Mouse (Mus musculus): ENCODE data around the gene Rprd2.
"Not testable (repeated sequence)": the region's sequence is repeated elsewhere in the genome, so short reads cannot be mapped to it uniquely, and the experiment has no call there.

Gene Rprd2

DNA sequence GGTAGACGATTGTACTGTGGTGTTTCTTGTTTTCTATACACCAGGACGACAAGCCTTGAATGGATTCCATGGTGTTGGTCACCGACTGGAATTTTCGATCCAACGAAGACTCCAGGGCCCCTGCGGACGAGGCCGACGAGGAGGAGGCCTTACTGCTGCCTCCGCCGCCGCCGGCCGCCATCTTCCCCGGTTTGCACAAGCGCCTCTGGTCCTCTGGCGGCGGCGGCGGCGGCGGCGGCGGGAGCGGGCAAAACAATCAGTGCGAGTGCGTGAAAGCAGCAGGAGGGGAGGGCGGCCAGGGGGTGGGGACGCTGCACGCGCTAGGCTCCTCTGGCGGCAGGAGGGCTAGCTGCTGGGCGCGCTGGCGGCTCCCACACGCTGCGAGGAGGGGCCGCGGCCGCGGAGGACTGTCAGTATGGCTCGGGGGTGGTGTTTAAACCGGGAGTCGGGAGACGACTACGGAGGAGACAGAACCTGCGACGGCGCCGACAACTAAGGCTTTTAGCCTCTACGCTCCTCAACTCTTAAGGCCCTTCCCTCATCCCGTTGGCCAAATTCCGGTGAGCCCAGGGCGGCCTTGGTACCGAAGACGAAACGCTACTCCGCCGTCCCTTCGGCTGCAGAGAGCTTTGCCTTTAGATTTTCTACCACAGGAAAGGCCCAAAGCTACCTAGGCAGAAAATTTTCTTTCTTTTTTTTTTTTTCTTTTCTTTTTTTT lies at the start of gene Rprd2:
TSS of gene Rprd2 (minus strand) at position 293 of the 718 bp plus-strand sequence.
- peak; percentile 98 for DNase-seq

DNA sequence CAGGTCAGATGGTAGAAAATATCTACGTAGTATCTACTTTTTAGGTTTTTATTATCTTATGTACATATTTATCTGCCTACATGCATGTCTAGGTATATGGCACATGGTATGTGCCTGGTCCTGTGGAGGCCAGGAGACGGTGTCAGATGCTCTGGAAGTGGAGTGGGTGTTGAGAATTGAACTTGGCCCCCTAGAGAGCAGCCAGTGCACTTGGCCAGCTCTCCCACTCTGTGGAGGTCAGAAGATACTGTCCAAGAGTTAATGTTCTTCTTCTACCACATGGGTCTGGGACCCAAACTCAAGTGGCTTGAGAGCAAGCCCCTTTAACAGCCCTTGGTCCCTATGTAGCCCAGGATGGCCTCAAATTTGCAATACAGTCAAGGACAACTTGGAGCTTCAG lies 48.7 kb upstream of the Rprd2 start:
- DNase-seq: no peak

DNA sequence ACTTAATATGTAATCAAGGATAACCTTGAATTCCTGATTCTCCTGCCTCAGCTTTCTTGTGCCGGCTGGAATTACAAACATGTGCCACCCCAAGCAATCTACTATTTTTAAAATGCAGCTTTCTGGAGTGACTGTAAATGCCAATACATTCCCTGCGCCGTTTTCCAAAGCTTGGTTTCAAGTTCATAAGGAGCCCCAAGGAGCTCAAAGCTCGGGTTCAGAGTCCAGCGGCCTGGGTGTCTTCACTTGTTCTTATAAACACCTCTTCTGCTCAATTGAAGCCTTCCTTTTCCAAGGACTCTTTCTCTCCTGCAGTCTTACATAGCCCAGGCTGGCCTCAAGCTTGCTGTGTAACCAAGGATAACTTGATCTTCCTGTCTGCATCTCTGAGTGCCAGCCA lies 47.4 kb upstream of the Rprd2 start:
- DNase-seq: no peak

DNA sequence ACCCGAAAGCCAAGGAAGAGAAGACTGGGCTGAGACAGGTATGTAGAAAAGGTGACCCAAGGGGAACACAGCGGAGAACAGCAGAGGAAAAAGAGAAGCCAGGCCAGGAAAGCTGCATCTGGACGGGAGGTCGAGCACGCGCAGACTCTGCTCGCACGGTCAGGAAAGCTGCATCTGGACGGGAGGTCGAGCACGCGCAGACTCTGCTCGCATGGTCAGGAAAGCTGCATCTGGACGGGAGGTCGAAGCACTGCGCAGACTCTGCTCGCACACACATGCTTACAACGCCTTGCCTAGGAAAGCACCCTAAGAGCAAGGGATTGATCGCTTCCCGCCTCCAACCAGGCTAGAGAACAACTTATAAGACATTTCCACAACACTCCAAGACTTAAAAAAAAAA lies 46.9 kb upstream of the Rprd2 start:
- DNase-seq: no peak

DNA sequence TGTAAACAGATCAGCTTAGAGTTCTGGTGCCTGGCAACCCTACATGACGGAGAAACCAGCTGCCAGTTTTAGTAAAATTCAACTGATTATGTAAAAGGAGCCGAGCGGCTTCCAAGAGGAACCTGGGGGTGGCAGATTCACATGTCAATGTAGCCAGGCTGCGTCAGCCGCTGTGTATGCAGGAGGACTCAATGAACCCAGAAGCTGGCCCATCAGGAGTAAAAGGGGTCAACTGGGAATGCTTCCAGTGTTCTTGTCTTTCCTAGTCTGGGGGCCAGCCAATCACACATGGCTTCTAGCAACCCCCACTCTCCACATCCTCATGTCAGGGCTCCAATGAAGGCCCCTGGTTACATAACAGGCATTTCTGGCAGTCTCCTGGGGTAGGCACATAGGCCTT lies 46.4 kb upstream of the Rprd2 start:
- DNase-seq: peak; percentile 99

DNA sequence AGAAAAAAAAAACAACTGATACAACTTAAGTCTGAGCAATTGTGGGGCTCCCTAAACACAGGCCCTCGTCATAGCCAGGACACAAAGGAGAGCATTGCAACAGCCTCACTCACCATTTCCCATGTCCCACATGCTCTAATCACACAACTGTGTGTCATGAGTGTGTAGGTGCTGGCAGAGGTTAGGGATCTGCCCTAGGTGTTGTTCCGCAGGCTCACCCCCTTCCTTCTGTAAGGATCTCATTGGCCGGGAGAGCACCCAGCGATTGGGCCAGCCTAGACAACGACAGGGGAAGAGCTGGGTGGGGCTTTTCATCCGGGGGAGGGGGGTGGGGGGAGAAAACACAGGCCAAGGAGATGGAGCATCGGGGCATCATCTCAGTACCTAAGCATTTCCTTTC lies 44.9 kb upstream of the Rprd2 start:
- peak; percentile 93 for DNase-seq

DNA sequence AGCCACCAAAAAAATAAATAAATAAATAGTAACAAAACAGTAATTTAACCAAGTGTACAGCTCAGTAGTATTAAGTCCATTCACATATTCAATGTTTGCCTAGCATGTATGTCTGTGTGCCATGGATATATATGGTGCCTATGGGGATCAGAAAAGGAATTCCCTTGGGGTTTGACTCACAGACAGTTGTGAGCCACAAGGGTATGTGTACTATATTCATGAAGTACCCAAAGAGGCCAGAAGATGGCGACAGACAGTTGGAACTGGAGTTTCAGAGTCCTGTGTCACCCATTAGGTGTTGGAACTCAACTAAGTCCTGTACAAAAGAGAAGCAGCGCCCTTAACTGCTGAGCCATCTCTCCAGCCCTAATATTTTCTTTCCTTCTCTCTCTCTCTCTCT lies 43.1 kb upstream of the Rprd2 start:
- peak; percentile 96 for DNase-seq

DNA sequence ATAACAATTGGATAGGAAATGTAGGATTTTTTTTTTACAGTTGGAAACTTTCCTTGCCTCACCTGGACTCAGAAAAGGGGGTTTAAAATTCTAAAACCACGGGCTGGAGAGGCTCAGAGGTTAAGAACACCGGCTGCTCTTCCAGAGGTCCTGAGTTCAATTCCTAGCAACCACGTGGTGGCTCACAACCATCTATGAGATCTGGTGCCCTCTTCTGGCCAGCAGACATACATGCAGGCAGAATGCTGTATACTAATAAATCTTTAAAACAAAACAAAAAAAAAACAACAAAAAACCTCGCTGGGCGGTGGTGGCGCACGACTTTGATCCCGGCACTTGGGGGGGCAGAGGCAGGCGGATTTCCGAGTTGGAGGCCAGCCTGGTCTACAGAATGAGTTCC lies 42.6 kb upstream of the Rprd2 start:
- no peak for DNase-seq

DNA sequence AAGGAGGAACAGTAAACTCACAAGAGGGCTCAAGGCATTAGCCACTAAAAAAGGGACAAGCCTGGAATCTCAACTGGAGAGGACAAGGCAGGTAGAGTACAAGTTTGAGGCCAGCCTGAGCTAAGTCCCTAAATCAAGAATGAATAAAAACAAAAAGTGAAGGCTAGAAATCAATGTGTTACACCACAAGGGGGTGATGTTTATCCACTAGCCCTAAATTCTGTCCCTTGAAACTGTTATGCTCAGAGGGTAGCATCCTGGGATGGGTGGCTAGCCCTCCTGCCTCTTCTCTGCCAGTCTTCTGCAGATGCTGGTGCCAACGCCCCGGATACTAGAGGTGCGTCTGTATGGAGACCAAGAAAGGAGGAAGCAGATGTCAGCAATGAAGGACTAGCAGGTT lies 41.7 kb upstream of the Rprd2 start:
- DNase-seq: peak; percentile 87

DNA sequence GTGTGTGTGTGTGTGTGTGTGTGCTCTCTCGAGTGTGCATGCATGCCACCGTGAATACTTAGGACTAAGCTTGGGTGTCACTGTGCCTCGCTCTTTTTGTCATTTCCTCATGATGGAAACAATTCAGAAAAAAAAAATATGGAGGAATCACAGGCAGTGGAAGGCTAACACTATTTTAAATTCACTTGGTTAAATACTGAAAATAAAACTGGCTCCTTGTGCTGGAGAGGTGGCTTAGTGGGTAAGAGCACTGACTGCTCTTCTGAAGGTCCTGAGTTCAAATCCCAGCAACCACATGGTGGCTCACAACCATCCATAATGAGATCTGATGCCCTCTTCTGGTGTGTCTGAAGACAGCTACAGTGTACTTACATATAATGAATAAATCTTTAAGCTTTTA lies 39.6 kb upstream of the Rprd2 start:
- not testable (repeated sequence) for DNase-seq

DNA sequence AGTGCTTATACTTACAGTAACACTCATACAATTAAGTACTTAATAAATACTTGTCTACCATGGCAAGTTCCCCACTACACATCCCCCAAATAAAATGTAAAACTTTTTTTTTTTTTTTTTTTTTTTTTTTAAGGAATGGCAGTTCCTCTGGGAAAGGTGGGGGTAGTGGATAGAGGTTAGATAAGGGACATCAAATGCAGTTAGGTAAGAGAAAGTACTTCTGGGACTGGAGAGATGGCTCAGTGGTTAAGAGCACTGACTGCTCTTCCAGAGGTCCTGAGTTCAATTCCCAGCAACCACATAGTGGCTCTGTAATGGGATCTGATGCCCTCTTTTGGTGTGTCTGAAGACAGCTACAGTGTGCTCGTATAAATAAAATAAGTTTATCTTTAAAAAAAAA lies 38.4 kb upstream of the Rprd2 start:
- DNase-seq: not testable (repeated sequence)

DNA sequence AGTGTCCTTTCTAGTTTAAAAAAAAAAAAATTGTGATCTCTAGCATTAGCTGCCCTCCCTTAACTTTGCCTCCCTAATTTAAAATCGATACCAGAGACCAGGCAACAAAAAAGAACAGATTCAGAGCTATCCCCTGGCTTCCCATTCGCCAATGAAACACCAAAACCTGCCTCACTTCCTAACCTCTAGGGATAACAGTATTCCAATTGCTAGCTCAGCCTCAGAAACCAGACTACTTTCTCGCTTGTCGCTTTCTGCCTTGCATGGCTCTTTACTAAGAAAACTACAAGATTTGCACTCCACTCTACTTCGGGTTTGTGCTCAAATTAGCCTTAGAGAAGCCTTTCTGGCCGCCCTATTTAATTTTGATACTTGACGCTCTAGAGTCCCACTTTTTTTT lies 37.5 kb upstream of the Rprd2 start:
- no peak for DNase-seq

DNA sequence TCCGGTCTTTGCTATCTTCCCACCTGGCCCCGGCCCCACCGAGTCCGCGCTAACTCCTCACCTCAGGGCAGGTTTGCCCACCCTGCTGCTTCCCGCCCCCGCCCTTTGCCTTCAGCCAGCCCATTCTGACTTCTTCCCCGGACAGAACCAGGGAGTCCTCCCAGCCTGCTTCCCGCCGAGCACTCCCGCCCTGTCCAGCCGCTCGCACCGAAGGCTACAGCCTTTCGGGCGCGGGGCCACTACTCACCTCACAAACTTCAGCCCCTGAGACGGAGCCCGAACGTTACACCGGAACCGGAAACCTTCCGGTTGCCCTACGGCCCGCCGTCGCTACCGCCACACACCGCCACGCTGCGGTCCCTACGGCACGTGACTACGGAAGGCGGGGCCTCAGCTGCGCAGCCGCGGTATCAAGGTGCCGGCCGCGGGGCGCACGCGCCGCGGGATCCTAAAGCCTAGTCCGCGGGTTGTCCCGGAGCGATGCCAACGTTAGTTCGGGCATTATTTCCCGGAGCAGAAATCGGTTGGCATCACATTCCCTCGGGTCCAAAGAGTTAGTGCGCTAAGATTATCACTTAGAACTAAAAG lies 36.9 kb upstream of the Rprd2 start, which contains the start of gene Prpf3:
TSS of gene Prpf3 (minus strand) at position 384 of the 588 bp plus-strand sequence.
- peak; percentile 100 for DNase-seq

DNA sequence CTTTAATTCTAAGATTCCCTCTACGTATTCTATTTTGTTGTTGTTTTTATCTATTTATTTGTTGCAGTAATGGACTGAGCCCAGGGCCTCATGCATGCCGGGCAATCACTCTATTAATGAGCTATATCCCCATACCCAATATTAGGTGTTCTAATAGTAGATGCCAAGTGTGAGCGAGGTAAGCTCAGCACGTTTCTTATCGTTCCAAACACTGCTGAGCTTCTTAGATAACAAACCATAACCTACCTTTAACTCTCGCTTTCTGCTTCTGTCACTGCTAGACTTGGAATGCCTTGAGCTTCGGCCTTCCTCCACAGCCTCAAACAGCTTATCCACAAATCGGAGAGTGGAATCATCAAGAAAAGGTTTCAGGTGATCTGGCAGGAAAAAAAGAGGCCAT lies 32.7 kb upstream of the Rprd2 start:
- DNase-seq: peak; percentile 54

DNA sequence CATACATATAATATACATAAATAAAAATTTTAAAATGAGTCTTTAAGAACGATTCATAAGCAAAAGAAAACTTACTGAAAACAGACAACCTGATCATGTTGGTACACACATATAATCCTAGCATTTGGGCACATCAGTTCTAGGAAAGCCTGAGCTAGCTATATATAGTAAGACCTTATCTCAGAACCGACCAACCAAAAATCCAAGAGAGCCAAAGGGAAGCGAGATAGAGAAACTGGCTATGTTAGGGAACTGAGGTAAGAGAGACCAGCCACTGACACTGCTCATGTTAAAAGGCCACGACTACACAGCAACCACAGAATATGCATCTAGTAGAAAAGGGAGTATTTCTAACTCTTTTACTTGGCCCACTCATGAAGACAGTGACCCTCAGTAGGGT lies 31.9 kb upstream of the Rprd2 start:
- peak; percentile 68 for DNase-seq

DNA sequence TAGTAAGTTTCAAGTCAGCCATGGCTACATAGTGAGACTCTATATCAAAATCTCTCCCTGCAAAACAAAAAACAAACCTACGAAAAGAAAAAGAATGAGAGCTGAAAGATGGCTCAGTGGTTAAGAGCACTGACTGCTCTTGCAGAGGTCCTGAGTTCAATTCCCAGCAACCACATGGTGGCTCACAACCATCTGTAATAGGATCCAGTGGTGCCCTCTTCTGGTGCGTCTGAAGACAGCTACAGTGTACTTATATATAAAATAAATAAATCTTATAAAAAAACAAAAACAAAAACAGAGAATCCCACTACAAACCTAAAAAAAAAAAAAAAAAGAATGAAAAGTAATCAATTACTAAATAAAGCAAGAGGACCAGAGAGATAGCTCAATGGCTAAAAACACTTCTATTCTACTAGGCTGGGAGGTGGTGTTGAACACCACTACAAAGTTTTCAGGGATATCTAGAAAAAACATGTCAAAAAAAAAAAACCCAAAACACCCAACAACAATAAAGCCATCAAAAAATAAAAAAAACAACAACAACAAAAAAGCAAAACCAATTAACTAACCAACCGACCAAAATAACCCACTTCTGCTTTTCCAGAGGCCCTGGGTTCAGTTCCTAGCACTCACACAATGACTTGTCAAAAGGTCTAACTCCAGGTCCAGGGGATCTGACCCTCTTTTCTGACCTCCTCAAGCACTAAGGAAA lies 24.0 kb upstream of the Rprd2 start:
- DNase-seq: peak; percentile 67

DNA sequence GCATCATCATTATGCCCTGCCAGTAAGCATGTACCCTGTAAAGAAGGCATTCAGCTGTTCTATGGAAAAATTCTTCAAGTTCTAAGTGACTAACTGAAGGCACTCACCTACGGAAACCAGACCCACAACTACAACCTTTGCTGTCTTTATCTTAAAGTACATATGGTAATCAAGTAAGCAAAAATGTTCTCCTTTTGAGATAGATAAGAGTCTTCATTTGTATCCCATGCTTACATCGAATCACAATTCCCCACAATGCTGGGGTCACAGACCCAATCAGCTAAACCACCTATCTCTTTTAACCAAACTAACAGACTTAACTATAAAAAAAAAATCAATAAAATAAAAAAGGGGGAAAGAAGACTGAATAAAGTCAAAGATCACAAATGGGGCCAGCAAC lies 20.6 kb upstream of the Rprd2 start:
- peak; percentile 17 for DNase-seq

DNA sequence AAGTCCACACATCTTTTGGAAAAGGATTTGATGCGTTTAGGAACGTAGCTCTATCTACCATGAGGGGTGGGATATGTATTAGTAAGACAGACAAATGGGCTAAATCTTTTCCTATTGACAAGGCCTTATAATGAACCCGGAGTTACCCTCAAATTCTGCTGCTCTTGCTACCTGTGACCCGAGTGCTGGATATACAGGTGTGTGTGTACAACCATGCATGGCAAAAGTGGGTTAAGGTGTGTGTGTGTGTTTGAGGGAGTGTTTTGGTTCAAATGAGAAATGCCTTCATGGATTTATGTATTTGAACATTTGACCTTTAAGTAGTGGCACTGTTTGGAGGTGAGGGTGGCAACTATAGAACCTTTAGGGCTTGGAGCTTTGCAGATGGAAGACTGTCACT lies 10.4 kb upstream of the Rprd2 start:
- DNase-seq: peak; percentile 37

DNA sequence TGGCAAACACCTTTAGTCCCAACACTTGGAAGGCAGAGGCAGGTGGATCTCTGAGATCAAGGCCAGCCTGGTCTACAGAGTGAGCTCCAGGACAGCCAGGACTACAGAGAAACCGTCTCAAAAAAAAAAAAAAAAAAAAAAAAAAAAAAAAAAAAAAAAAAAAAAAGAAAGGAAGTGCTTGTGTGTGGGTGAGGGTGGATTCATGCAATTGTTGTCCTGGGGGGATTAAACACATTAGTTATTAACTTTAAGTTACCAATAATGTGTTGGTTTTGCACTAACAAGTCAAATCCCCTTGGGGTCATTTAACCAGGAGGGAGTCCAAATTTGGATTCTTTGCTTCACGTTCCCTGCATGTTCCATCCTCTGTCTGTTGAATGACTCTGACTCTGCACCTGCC lies 7.6 kb upstream of the Rprd2 start:
- peak; percentile 23 for DNase-seq

DNA sequence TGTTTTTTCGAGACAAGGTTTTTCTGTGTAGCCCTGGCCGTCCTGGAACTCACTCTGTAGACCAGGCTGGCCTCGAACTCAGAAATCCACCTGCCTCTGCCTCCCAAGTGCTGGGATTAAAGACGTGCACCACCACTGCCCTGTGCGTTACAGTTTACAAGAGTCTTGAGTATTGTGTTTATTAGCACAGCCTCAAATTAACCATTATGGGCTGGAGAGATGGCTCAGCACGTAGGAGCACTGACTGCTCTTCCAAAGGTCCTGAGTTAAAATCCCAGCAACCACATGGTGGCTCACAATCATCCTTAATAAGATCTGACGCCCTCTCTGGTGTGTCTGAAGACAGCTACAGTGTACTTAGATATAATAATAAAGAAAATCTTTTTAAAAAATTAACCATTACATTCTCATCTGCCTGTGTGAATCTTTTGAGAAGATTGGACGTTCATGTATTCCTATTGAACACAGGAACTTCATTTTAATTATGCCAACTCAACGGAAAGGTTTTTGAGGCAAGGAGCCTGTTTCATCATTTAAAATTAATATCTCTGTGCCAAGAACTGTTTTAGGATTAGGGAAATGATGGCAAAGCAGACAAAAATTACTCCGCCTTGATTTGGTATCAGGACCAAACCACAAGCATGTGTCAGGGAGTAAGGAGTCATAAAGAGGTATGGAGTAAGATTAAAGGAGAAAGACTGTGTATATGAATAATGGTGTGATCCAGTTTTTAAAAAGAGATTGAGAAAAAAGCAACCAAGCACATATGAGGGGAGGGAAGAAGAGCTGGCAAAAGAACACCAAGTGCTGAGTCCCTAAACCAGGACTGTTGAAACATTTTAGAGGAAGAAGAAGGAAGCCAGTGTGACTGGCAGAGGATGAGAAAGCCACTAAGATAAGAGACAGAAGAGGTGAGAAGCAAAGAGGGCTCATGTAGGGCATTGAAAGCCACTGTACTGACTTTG lies 1.7 kb upstream of the Rprd2 start:
- DNase-seq: peak; percentile 87

DNA sequence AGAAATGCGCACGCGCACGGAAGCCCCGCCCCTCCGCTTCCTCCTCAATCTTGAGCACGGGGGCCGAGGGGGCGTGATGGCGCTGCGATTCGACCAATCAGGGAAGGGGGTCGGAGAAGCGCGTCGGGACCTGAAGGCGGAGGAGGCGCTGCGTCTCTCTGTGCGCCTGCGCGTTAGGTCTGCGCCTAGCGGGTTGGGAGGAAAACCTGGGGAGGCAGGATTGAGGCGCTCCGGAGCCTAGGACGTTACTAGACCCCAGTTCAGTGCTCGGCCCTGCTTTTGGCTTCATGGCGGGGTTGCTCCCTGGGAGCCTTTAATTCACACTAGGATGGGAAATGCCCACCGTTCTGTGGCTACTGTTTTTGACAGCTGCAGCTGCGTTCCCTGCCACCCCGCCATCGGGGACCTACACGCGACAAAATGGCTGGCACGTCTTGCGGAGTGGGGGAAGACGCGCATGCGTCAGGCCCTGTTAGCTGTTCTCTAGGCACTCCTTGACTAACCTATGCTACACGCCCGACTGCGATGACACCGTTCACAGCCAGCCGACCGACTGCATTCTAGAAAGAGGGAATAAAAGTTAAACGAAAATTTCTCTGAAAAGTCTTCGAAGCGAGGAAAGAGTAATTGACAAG lies 805 bp upstream of the Rprd2 start:
- peak; percentile 100 for DNase-seq

DNA sequence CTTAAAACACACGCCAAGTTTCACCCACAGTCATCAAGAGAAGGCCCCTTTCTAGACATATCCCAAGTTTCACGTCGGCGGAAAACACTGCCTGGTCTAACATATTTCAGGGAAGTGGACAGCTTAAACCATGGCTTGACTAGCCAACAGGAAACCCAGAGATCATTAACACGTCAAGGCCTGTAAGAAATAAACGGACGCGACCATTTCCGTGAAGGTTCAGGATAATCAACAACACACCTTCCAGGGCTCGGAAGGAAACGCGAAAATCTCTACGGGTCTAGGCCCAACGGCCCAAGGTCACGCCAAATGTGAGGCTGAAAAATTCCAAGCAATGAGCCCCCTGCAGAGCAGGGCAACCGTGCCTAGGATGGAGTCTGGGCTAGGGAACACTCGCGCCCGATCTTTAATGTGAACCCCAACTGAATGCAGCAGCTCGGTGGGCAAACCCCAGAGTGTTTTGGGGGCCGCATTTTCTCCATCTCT lies 594 bp downstream of the Rprd2 start:
- DNase-seq: peak; percentile 96
